Mouse (Mus musculus) urinary bladder, postnatal 36 days (tissue): ENCODE measurements at regions not wholly inside any gene's neighbourhood (a gene's known extent, or its start where the extent isn't known, plus 50 kb on each side); places are given as distances from the start of the nearest gene placed in this dataset.
A peak's percentile ranks its signal among the peaks of the same experiment; 100 is the strongest.

Experiments
- DNase-seq, 2 experiments: peaks; one replicate each; pipeline ENCODE4 v3.0.0; 2022; ENCODE audit warnings: low spot score in 2 of 2, mixed read lengths in 1 of 2

DNA sequence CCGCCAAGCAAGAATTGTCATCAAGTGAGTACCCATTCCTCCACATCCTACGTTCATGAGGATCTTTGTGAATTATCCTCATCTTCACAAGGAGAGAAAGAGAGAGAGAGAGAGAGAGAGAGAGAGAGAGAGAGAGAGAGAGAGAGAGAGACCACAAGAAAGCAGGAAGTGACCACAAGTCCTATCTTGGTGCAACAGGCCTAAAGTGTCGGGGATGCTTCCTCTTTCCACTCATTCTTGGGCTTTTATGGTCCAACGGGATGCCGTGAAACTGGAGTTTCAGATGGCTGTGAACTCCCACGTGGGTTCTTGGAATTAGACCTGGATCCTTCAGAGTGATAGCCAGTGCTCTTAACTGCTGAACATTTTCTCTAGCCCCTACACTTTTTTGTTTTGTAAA, 53.1 kb upstream of the Rai14 start:
- DNase-seq = no peak

DNA sequence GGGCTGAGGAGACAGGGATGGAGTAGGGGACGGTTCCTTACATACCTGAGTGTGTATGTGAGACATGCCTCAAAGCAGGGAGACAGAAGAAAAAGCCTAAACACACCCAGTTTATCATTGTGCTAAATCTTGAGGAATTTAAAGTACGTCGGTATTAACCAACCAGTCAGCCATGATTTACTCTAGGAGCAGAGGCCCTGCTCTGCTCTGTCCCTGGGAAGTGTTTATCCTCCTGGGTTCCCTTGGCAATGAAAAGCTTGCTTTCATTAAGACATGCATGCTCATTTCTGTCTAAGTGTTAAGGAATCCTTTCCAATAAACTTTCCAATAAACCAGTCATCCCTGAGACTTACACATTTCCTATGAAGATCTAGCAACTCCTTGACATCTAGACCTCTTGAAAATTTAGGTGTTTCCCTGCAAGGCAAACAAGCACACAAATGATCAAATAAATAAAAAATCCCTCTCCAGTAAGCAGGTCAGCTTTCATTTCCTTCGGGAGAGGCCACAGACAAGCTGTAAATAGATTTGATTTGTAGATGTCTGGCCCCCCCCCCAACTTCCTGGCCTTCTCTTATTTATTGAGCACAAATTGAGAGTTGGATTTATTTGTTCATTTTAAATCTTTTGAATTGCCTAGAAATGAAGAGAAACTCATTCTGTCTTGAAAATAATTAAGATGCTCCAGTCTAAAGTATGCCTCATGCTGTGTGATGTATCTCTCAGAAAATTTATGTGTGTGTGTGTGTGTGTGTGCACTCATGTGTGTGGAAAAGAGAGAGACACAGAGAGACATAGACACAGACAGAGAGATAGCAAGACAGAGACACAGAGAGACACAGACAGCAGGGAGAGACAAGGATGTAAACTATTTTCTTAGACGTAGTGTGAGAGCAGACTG, 56.2 kb upstream of the Rai14 start:
- DNase-seq = no peak

DNA sequence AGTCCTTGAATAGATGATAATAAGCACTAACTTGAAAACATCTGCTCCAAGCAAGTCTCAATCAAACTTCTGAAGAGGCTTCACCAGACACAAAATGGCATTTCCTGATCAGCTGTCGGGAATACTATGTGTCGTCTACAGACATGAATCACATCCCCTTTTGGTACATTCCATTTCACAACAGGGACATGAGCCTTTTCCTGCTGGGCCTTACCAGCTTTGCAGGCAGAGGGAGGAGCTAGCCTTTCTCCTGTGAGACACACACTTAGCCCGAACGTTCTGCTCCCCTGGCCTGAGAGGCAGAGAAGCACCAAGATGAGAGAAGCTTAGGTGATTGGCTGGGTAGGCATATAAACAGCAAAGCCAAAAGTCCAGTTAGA, 56.9 kb upstream of the Rai14 start:
- DNase-seq = no peak

DNA sequence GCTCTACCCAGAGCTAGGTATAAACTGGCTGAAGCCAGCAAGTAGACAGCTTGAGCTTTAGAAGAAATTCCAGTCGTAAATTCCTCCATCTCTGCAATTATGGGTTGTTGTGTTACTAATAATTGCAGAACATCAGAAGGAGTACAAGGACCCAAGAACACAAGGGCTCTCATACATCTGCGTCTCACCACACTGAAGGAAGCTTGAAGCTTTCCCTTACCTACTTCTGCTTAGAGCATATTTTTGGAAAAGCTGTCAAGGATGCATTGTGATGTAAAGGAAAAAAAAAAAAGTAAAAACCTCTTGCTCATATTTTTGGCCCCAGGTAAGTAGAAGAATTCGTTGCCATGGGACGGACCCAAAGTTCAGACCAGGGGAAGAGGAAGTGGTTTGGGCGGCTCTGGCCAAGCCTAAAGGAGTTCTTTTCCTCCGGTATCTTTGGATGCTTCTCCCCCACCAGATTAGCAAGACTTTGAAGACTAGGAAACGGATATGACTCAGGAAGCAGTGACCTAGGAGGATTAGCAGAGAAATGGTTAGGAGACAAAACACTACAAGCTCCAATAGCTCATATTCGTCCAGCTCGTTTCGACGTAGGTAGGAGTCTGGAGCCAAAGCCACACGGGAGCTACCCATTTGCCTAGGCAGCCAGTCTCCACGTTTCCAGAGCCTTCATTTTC, 65.7 kb upstream of the Rai14 start:
- no peak for DNase-seq

DNA sequence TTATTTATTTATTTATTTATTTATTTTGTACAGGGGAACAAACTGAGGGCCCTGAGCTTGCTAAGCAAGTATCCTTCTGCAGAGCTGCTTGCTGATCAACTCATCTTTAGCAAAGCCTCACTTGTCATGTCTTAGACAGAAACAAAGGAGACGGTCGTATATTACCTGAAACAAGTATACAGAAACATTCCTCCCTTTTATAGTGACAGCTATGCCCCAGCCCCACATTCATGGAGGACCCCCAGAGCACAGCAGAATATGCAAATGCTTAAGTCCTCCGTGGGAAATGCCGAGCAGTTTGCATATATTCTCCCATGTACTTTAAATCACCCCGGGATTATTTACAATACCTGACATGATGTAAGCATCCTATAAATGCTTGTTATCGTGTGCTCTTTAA, 74.9 kb upstream of the Rai14 start:
- no peak for DNase-seq

DNA sequence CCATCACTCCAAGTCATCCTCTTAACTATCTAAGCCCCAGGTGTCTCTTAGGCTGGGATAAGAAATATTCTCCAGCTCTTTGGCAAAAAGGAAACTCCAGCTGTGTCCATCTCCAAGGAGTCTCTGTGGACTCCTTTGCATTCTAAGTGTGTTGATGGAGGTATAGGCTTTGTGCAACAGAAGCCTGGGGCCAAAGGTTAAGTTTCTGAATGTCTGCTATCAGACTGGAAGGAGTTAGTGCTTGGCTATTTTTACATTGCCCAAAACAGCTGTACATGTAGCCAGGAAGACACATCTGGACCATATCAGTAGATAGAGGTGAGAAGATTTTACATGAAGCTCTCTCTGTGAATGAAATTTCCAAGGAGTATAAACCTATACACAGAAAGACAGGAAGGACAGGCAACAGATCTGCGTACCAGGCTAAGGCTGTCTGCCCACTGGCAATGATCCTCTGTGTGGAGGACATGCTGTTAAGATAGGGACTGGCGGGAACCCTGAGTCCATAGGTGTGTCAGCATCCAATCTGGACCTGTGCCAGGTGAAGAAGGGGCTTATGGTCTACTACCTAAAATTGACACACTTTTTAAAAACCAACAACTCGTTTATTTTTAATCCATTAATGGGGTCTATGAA, 76.6 kb upstream of the Rai14 start:
- DNase-seq = no peak

DNA sequence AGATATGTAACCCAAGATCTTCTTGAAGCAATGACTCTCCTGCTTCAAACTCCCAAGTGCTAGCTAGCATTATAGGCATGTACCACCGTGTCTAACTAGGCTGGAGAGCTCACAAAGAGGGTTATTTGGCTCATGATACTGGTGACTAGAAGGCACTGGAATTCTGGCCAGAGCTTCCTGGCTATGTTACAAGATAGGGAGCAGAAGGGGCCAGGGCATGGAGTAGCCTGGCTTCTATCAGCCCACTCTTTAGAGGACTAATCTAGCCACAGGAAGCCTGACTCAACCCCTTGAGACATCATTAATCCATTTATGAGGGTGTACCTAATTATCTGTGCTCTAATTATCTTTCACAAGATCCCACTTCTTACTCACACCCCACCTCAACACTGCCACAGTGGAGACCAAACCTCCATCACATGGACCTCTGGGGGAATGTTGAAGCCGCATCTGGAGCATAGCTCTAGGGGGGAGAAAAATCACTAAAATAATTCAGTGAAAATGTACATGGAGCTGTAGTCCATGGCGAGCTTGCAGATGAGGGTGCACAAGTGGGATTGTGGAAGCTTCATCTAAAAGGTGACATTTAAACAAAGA, 77.2 kb upstream of the Rai14 start:
- no peak for DNase-seq

DNA sequence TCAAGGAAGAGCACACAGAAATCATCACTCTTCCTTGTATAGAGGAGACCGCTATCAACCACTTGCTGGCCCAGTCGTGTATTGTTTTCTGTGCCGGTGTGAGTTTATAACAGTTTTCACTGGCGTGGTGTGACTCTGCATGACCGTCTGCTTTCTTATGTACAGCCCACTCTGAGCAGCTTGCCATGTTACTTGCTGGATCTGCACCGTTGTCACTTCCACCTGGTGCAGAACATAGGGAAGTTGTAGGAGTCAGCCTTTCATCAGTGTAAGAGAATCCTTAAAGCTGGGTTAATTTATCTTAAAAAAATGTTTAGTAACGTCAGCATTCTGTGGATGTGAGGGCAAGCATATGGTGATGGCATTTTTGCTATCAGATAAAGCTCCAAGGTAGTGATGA, 77.7 kb upstream of the Rai14 start:
- DNase-seq = no peak

DNA sequence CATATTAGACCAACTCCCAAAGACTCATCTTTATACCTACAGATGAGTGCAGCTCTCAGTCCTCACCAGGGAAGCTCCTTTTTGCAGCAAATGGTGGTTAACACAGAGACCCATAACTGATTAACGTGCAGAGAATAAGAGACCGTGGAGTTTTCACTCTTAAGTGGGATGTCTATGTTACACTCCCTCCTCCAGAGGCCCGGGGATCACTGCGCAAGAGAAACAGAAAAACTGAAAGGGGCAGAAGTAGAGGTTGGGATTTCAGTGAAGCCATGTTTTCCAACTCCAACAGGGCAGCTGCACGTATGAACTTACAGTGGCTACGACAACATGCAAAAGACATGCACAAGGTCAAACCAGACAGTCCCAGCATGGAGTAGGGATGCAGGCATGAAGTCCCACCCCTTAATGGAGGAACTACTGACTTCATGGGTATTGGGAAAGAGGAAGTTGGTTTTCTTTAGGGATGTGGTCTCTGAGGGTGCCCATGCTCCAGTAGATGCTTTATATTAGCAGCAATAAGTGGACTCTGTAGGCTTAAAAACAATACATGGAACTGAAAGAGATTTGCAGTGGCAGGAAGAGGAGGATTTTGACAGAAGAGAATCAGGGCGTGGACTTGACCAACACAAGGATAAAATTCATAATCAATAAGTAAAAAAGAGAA, 80.8 kb upstream of the Rai14 start:
- DNase-seq = no peak

DNA sequence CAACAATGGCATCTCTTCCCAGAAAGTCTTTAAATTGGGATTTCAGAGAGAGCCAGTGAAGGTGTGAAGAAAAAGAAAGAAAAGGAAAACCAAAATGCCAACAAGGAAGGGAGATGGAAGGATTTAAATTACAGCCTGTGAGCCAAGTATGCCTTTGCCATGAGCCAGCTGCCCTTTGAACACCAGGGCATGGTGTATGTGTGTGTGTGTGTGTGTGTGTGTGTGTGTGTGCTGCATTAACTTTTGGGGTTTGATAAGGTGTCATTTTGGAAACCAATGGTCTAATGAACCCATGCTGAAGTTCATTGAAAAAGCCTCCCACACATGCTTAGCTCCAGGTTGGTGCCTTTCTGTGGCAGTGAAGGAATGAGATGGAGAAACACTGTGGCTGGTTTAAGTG, 85.2 kb upstream of the Rai14 start:
- DNase-seq = no peak

DNA sequence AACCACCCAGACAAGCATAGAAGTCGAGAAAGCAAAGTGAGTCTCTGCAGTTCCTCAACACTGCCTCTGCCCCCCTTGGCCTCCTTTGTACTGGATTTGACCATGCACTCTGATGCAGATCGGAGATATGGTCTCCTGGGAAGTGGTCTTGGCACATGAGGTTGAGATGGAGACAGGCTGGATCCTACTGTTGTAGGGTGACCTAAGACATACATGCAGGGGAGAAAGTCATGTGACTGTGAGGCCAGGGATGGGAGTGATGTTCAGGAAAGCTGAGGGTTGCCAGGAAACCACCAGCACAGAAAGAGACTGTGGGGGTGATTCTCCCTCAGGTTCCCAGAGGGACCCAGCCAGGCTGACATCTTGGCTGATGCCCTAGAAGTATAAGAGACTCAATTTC, 99.8 kb upstream of the Rai14 start:
- no peak for DNase-seq

DNA sequence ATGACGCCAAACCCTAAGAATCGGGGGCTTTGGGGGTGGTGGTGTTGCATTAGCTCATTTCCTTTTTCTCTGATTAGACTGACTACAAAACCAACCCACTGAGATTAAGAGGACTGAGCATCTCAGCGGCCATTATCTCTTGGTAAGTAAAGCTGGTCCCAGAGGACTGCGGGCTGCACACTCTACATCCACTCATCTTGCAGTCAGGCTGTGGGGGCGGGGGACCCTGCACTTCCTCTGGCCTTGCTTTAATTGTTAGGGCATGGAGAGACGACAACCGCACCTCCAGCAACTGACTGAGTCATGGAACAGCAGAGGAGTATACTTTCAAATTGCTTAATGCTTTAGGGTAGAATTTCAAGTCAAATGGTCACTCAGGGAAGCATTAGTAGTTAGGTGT, 100.3 kb upstream of the Rai14 start:
- DNase-seq = no peak

DNA sequence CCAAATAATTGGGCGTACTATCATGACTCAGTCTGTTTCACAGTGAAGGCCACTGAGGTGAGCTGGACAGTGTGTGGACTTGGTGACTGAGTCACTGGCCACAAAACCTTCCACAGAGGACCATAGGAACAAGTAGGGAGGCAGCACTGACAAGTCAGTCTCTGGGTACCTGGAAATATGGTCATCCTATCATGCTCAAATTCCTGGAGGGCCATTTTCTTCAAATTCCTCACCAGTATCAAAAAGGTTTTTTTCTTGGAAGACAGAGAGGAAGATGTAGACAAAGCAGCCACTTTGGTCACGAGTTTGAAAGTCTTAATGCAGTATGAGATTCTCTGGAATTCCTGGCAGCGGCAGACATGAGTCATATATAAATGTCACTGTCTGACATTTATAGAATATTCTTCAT, 101.8 kb upstream of the Rai14 start:
- no peak for DNase-seq

DNA sequence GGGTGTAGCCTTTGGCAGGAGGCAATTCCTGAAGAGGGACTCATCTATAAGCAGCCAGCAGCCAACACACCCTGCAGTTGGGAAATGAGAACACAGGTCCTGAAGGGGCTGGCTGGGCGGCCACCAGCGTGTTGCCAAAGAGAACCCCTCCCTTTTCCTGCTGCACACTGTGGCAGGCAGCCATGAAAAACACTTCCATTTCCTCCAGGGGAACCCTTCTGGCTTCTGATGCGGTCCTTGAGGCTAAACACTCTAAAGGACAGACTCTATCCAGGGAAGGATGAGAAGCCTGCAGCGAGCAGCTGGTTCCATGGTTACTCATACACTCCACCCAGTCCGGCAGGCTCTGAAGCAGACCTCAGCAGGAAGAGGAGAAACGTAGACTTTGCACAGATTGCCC, 103.8 kb upstream of the Rai14 start:
- peak; percentile 41 to 82 for DNase-seq

DNA sequence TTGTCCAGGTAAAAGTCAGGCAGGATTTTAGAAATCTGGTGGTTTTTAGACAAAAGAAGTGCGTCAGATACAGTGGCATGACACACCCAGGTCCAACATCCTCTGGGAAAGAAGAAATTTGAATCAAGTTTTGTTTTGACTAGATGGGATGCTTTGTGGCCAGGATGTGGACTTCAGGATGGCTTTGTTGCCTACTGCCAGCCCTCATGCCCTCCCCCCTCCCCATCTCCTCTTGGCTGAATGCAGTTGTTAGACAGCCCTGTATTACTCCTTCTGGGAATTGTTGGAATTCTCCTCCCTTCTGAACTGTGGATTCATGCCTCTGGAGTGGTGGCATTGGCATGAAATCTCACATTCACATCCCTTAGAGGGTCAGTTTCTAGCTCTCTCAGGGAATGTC, 104.3 kb upstream of the Rai14 start:
- no peak for DNase-seq

DNA sequence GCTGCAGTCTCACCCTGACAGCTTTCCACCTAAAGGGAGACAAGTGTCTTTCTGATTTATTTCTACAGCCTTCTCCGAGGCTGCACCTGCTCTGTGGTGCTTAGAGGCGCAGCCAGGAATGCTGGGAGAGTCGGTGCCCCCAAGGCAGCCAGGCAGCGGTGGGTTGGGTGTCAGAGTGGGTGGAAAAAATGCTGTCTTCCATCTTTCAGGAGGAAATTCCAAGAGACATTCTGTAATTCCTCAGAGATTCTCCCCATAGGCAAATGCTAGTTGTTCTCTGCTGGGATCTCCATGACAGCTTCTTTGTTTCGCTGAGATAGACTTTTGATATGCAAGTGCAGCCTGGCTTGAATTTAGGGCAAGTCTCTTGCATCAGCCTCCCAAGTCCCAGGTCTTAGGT, 109.5 kb upstream of the Rai14 start:
- DNase-seq = no peak

DNA sequence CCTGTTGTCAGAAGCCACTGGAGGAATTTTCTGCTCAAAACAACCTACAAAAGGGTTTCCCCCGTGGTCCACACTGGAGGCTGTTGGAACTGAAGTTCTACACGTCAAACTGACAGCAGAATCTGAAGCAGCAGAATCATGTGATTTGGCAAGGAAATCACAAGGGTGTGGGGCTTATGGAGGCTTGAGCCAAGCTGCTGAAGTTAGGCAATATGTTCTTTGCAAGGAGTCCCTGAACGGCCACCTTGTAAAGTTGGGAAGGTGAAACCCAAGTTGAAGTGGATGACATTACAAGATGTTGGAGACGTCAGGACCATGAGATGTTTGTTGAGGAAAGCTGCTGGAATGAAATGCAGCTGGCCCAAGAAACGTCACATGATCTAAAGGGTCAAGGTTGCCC, 115.2 kb upstream of the Rai14 start:
- no peak for DNase-seq

DNA sequence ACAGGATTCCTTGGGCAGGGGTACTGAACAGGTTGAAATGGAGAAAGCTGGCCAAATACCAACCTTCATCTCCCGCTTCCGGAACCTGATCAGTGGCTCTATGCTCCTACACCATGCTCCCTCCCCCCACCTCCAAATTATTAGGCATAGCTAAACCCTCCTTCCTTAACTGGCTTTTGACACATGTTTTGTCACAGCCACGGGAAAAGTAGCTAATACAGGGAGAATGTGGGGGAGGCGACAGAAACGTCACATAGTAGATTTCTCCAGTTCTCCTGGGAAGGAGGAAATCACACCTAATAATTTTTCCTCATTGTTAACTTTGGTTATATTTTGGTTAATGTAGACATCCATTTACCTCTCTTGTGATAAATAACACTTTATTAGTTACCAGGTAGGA, 116.1 kb upstream of the Rai14 start:
- no peak for DNase-seq

DNA sequence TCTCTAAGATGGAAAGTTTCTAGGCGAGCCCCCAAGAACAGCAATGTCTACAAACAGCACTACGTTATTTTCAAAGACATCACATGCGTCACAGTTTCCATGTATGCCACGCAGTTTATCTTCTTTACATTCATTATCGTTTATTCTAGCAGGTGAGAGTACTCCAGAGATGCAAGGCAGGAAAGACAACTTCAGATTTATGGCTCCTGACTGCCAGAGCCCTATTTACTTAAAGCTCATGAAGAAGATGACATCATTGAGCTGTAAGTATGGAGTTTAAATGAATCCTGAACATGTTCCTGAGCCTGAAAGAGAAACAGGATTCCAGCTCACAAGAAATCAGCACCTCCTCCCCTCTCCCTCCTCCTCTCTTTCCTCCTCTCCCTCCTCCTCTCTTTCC, 116.7 kb upstream of the Rai14 start:
- DNase-seq = no peak

DNA sequence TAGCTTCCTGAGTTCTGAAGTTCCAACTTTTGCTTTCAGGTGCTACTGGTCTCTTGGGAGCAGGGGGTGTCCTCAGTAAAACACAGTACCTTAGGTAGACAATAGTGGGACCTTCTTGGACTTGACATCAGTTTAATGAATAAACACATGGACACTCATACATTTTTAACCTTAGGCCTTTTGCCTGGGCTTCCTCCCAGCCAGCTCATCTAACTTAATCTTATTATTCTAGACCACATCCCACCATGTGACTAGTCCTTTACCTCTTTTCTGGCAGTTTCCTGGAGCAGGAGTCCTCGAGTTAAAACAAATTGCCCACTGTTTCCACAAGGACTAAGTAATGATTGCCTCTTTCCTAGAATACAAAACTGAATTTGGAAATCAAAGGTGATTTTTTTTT, 117.9 kb upstream of the Rai14 start:
- no peak for DNase-seq

DNA sequence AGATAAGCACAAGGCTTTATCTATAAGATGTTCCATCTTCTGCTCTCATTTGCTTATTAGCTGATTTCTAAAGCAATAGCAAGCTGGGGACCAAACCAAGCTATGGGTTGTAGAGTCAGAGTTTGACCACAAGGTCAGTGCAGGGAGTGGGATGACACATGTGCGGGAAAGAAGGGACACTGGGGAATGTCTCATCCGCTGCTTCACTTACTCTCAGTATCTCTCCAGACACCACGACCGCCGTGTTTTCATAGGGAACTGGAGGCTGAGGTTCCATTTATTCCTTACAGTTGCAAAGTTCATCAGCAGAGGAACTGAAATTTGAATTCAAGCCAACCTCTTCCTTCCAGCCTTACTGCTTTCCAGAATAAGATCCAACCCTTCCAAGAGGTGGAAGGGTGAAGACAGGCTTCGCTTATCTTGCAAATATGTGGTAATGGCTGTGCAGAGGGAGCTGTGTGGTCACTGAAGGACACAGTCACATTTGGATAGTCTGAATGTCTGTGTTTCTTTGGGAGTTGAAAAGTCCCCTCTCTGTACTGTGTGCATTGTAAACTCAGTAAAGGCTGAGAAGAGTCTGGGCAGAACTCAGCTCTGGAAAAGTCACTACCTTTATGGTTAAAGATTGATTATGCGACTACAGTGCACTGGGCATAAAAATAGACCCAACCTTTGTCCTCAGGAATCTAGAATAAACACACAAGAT, 118.1 kb upstream of the C1qtnf3 start:
- no peak for DNase-seq
